In genomic region chr9:21425556-21425945, GRCm38 (mm10) we compare ENCODE assay signal across 8 mouse cellular contexts. TPM values are rescaled to one million over a fixed set of nuclear protein-coding genes. Genes with fewer than 3 reads are reported as not detected.
DNase-seq lines count a peak whose midpoint lies in the region; ATAC-seq and TF ChIP-seq lines count a peak whose summit lies in the region.

No protein-coding gene starts in this region.

- DNase-seq in lung, adult 2 months = no peak
- no peak for DNase-seq in lung, postnatal 4 days
- peak; percentile 74 for DNase-seq in cerebellum, adult 9-10 months
- no peak for DNase-seq in hindbrain, embryonic 14.5 days (ENCODE audit: low spot score)
- no peak for DNase-seq in thymus, postnatal 10 days (ENCODE audit: low spot score in 2 of 2)
- DNase-seq in urinary bladder, postnatal 36 days (ENCODE audit: low spot score in 2 of 2) = no peak

- no peaks in the 10 kb centered on the region for H3K27me3 ChIP-seq in hindbrain, embryonic 14.5 days (ENCODE audit: control insufficient read depth, insufficient read depth, low read length)
- no peaks in the 10 kb centered on the region for H3K27me3 ChIP-seq in midbrain, embryonic 15.5 days (replicated peaks)

- H3K4me1 ChIP-seq in lung, adult 2 months (ENCODE audit: control insufficient read depth, insufficient read depth, low read length) = peaks cover 19% of the 10 kb centered on the region
- peaks cover 22% of the 10 kb centered on the region for H3K4me1 ChIP-seq in hindbrain, embryonic 14.5 days (replicated peaks; ENCODE audit: control insufficient read depth, insufficient read depth, low read length)
- H3K4me1 ChIP-seq in midbrain, embryonic 15.5 days = peaks cover 38% of the 10 kb centered on the region

- no peaks in the 10 kb centered on the region for H3K9me3 ChIP-seq in hindbrain, embryonic 14.5 days (ENCODE audit: control insufficient read depth, low read length)
- no peaks in the 10 kb centered on the region for H3K9me3 ChIP-seq in midbrain, embryonic 15.5 days

- no peak for ATAC-seq in hindbrain, embryonic 14.5 days (ENCODE audit: low FRiP score)
- ATAC-seq in midbrain, embryonic 15.5 days (replicated peaks) = no peak
- ATAC-seq in monocyte, adult 5-6 weeks (replicated peaks; ENCODE audit: insufficient number of reproducible peaks, low FRiP score, low TSS enrichment, poor library complexity, severe bottlenecking) = no peak

- peak overlapping the region; percentile 91 for H3K4me3 ChIP-seq in lung, adult 2 months (replicated peaks; ENCODE audit: extremely low read depth, low read depth, low read length)
- H3K4me3 ChIP-seq in hindbrain, embryonic 14.5 days (replicated peaks; ENCODE audit: low read length) = peak overlapping the region; percentile 72
- H3K4me3 ChIP-seq in midbrain, embryonic 15.5 days = peak overlapping the region; percentile 84

- H3K27ac ChIP-seq in hindbrain, embryonic 14.5 days = no peak overlapping the region
- H3K27ac ChIP-seq in midbrain, embryonic 15.5 days = 0 out of 2 replicates have a peak overlapping the region, but pooled peaks have one; percentile 84

- 0% methylated on average over 6 of the region's 6 CpGs for WGBS in lung, adult 2 months
- WGBS in hindbrain, embryonic 14.5 days = 13% methylated on average over 6 of the region's 6 CpGs
- 13% methylated on average over 6 of the region's 6 CpGs for WGBS in midbrain, embryonic 15.5 days

- TF ChIP-seq CTCF in lung, adult 2 months (IDR thresholded peaks at IDR 0.05; ENCODE audit: insufficient read depth, low read length) = no peak

- H3K9ac ChIP-seq in hindbrain, embryonic 14.5 days = peak overlapping the region; percentile 80
- peak overlapping the region; percentile 80 for H3K9ac ChIP-seq in midbrain, embryonic 15.5 days

- TF ChIP-seq POLR2A in lung, adult 2 months (IDR thresholded peaks at IDR 0.05; ENCODE audit: borderline replicate concordance, extremely low read depth, low read depth, low read length) = no peak

- peaks cover 10% of the 10 kb centered on the region for H3K36me3 ChIP-seq in hindbrain, embryonic 14.5 days (replicated peaks; ENCODE audit: control insufficient read depth, insufficient read depth)
- H3K36me3 ChIP-seq in midbrain, embryonic 15.5 days (replicated peaks) = peaks cover 9% of the 10 kb centered on the region; the same call in 1 of the 2 replicates

- peak overlapping the region; percentile 85 for H3K4me2 ChIP-seq in hindbrain, embryonic 14.5 days (replicated peaks)
- H3K4me2 ChIP-seq in midbrain, embryonic 15.5 days = peak overlapping the region; percentile 74

RNA-seq across cellular contexts. Expression of gene Dnm2, which starts 0.8 kb away (rescaled TPM):
- polyA plus RNA-seq in lung, adult 2 months (2012; rRNA removed) = 174 and 207 TPM in 2 replicates
- polyA plus RNA-seq in hindbrain, embryonic 14.5 days (2014; fragmentation: Nextera tagmentation; extraction: Ambion mirVana) = 58.3 and 60.7 TPM in 2 replicates
- polyA plus RNA-seq in midbrain, embryonic 15.5 days (2015; fragmentation: Nextera tagmentation; extraction: Ambion mirVana) = 71.5 and 74.9 TPM in 2 replicates
- total RNA-seq in monocyte, adult 5-6 weeks (2017) = 178 to 219 TPM (median 197 TPM) in 3 replicates

RNA-seq across cellular contexts. Expression of gene Qtrt1, which starts 13.9 kb away (rescaled TPM):
- 27.7 and 29.5 TPM in 2 replicates for polyA plus RNA-seq in lung, adult 2 months (2012; rRNA removed)
- polyA plus RNA-seq in hindbrain, embryonic 14.5 days (2014; fragmentation: Nextera tagmentation; extraction: Ambion mirVana) = 39.3 and 39.7 TPM in 2 replicates
- 59.0 and 59.3 TPM in 2 replicates for polyA plus RNA-seq in midbrain, embryonic 15.5 days (2015; fragmentation: Nextera tagmentation; extraction: Ambion mirVana)
- total RNA-seq in monocyte, adult 5-6 weeks (2017) = 7.2 to 12.8 TPM (median 7.3 TPM) in 3 replicates

RNA-seq across cellular contexts. Expression of gene Ilf3, which starts 57.9 kb away (rescaled TPM):
- 31.8 and 35.2 TPM in 2 replicates for polyA plus RNA-seq in lung, adult 2 months (2012; rRNA removed)
- polyA plus RNA-seq in hindbrain, embryonic 14.5 days (2014; fragmentation: Nextera tagmentation; extraction: Ambion mirVana) = 188 and 201 TPM in 2 replicates
- polyA plus RNA-seq in midbrain, embryonic 15.5 days (2015; fragmentation: Nextera tagmentation; extraction: Ambion mirVana) = 246 and 256 TPM in 2 replicates
- 47.3 to 58.8 TPM (median 54.8 TPM) in 3 replicates for total RNA-seq in monocyte, adult 5-6 weeks (2017)
